26 mouse cellular contexts compared by ENCODE assay signal in genomic region chr3:155188857-155189256, GRCm38 (mm10).
A peak's percentile ranks its signal among the peaks of the same experiment; 100 is the strongest.
DNase-seq lines count a peak whose midpoint lies in the region; ATAC-seq lines count a peak whose summit lies in the region.
"Had no signal": no experiment of that assay in that cellular context is flagged by ENCODE, and none has a peak within 500 bp of the region (broad histone marks: within the 10 kb centered on the region; RNA-seq: fewer than 3 reads in every experiment).

No protein-coding gene starts in this region.

- ATAC-seq in heart, embryonic 15.5 days (replicated peaks; ENCODE audit: insufficient number of reproducible peaks, insufficient read depth, low FRiP score, low read depth): peak; percentile 70
- ATAC-seq in midbrain, embryonic 14.5 days (ENCODE audit: low FRiP score, low TSS enrichment): no peak
- ATAC-seq: forebrain, postnatal 0 days; midbrain, embryonic 13.5 days had no signal

- no peaks in the 10 kb centered on the region for H3K36me3 ChIP-seq in heart, embryonic 15.5 days
- no peaks in the 10 kb centered on the region for H3K36me3 ChIP-seq in midbrain, embryonic 14.5 days (ENCODE audit: control insufficient read depth, insufficient read depth, low read length)
- H3K36me3 ChIP-seq: hindbrain, embryonic 13.5 days; limb, embryonic 12.5 days; liver, embryonic 13.5 days; midbrain, embryonic 13.5 days; neural tube, embryonic 12.5 days had no signal

- no peak overlapping the region for H3K4me3 ChIP-seq in heart, embryonic 15.5 days
- H3K4me3 ChIP-seq in midbrain, embryonic 14.5 days (replicated peaks; ENCODE audit: low read depth, low read length): no peak overlapping the region
- H3K4me3 ChIP-seq: hindbrain, embryonic 13.5 days; layer of hippocampus, adult 2 months; limb, embryonic 12.5 days; liver, embryonic 13.5 days; megakaryocyte, embryonic 14.5 days; midbrain, embryonic 13.5 days; neural tube, embryonic 12.5 days had no signal

- DNase-seq in heart, adult 9 months (ENCODE audit: low spot score in 2 of 2): peak; percentile 3 to 31
- no peak for DNase-seq in heart, adult 11 months
- peak; percentile 10 for DNase-seq in testis, postnatal 14 days (ENCODE audit: low spot score)
- DNase-seq in testis, postnatal 10 days (ENCODE audit: low spot score): no peak
- no peak for DNase-seq in midbrain, embryonic 14.5 days
- DNase-seq in right cerebral cortex, adult 18-20 months: no peak
- DNase-seq: adrenal gland, postnatal 25 days; cerebellum, adult 9-10 months; forebrain, postnatal 0 days; gastrocnemius, postnatal 25 days; kidney, adult 18-20 months; liver, embryonic 13.5 days; lung, adult 2 months; lung, postnatal 14 days; right cerebral cortex, postnatal 25 days; spleen, adult 18-20 months; thymus, postnatal 25 days had no signal

- no peaks in the 10 kb centered on the region for H3K27me3 ChIP-seq in heart, embryonic 15.5 days
- no peaks in the 10 kb centered on the region for H3K27me3 ChIP-seq in midbrain, embryonic 14.5 days (ENCODE audit: control insufficient read depth, insufficient read depth, low read length)
- H3K27me3 ChIP-seq: CH12.LX; hindbrain, embryonic 13.5 days; limb, embryonic 12.5 days; liver, embryonic 13.5 days; megakaryocyte, embryonic 14.5 days; midbrain, embryonic 13.5 days; neural tube, embryonic 12.5 days had no signal

- H3K27ac ChIP-seq in heart, embryonic 15.5 days: peak overlapping the region; percentile 34; the same call in 1 of the 2 replicates
- no peak overlapping the region for H3K27ac ChIP-seq in midbrain, embryonic 14.5 days (replicated peaks; ENCODE audit: low read depth, low read length)
- H3K27ac ChIP-seq: hindbrain, embryonic 13.5 days; kidney, postnatal 0 days; layer of hippocampus, adult 2 months; limb, embryonic 12.5 days; liver, embryonic 13.5 days; midbrain, embryonic 13.5 days; neural tube, embryonic 12.5 days had no signal

- H3K9me3 ChIP-seq in heart, embryonic 15.5 days (replicated peaks): no peaks in the 10 kb centered on the region
- H3K9me3 ChIP-seq in midbrain, embryonic 14.5 days (ENCODE audit: control insufficient read depth, low read length): no peaks in the 10 kb centered on the region
- H3K9me3 ChIP-seq: hindbrain, embryonic 13.5 days; limb, embryonic 12.5 days; liver, embryonic 13.5 days; megakaryocyte, embryonic 14.5 days; midbrain, embryonic 13.5 days; neural tube, embryonic 12.5 days had no signal

- H3K4me1 ChIP-seq in heart, embryonic 15.5 days (replicated peaks): no peaks in the 10 kb centered on the region
- H3K4me1 ChIP-seq in midbrain, embryonic 14.5 days (ENCODE audit: control insufficient read depth, insufficient read depth, low read length): no peaks in the 10 kb centered on the region
- H3K4me1 ChIP-seq: hindbrain, embryonic 13.5 days; limb, embryonic 12.5 days; liver, embryonic 13.5 days; megakaryocyte, embryonic 14.5 days; midbrain, embryonic 13.5 days; neural tube, embryonic 12.5 days had no signal

- no peak overlapping the region for H3K9ac ChIP-seq in heart, embryonic 15.5 days
- H3K9ac ChIP-seq in midbrain, embryonic 14.5 days (replicated peaks; ENCODE audit: low read length): no peak overlapping the region
- H3K9ac ChIP-seq: forebrain, postnatal 0 days; hindbrain, embryonic 13.5 days; limb, embryonic 12.5 days; liver, embryonic 13.5 days; midbrain, embryonic 13.5 days; neural tube, embryonic 12.5 days had no signal

- WGBS in heart, embryonic 15.5 days: 23% methylated on average over 2 of the region's 2 CpGs
- 84% methylated on average over 2 of the region's 2 CpGs for WGBS in midbrain, embryonic 14.5 days

- H3K4me2 ChIP-seq in heart, embryonic 15.5 days: no peak overlapping the region
- H3K4me2 ChIP-seq in midbrain, embryonic 14.5 days (ENCODE audit: low read length): no peak overlapping the region
- H3K4me2 ChIP-seq: hindbrain, embryonic 13.5 days; limb, embryonic 12.5 days; liver, embryonic 13.5 days; midbrain, embryonic 13.5 days; neural tube, embryonic 12.5 days had no signal

Comparison
In these comparisons a context has a peak if more than half of its experiments do, and no peak if none do; other contexts are left out.
1. DNase-seq: peak in heart, adult 9 months (2 of 2) and testis, postnatal 14 days (single experiment); none in heart, adult 11 months (single experiment), testis, postnatal 10 days (single experiment), midbrain, embryonic 14.5 days (single experiment) and right cerebral cortex, adult 18-20 months (single experiment).